Mouse (Mus musculus) liver, postnatal 0 days (tissue): ENCODE data around the gene Peli3.

Source experiments
- CTCF ChIP-seq: sonication (generic); IDR thresholded peaks from 2 replicates; pipeline ENCODE4 v1.5.1; 2016; ENCODE audit warnings: antibody characterized with exemption, low read depth
- EP300 ChIP-seq: IDR thresholded peaks from 2 replicates; pipeline ENCODE4 v1.6.1; 2016; ENCODE audit warnings: antibody characterized with exemption, low read depth, mild to moderate bottlenecking

- TF ChIP-seq EP300, result no peak
- no peak for TF ChIP-seq CTCF
Observed at GRCm38 (mm10) chr19:4899888-4900287, 43.0 kb downstream of the Peli3 start.
